Mouse (Mus musculus) urinary bladder, postnatal 10 days (tissue): ENCODE results near the gene Mrm2.
A peak's percentile ranks its signal among the peaks of the same experiment; 100 is the strongest.
"Not testable (repeated sequence)": the region's sequence is repeated elsewhere in the genome, so short reads cannot be mapped to it uniquely, and the experiment has no call there.

ENCODE experiments used
- DNase-seq: peaks from one replicate; pipeline ENCODE4 v3.0.0; 2022; ENCODE audit warnings: low spot score

The Mrm2 gene

DNA sequence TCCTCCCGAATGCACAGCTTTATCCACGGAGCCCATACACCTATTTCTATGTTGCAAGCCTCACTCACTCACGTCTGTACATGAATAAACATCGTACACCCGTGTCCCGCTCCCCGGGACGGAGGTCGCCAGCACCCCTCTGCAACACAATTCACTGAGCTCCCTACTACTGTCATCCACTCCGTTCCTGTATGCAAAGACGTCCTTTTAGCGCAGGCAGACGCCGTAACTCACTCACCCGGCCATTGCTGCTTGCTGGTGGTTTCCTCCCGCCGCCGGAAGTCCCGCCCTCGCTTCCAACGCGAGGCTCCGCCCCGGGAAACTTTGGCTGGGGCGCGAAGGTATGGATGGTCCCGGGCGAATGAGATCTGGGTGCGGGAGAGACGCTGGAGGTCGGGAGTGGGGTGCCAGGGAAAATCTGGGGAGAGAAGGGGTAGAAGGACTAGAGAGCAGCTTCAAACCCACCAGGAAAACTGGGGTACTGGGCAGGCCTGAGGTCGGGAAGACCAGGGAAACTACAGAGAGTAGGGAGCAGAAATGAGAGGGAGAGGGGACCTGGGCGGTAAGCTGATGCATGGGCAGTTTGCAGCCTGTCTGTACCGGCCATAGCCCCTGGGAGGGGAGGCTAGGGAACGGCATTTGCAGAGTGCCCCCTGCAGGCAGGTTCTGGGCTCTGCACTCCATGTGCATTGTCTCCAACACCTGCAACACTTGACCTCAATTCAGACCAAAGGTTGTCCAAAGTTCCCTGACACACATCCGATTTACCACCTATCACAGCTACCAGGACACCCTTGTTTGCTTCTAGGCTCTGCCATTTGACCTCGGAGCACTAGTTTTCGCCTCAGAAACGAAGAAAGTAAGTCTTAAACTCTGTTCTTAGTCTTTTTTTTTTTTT, at the start of gene Mrm2:
Gene Mrm2, minus strand, starts transcription at position 284 of the 898 bp plus-strand sequence.
- DNase-seq: peak; percentile 31

DNA sequence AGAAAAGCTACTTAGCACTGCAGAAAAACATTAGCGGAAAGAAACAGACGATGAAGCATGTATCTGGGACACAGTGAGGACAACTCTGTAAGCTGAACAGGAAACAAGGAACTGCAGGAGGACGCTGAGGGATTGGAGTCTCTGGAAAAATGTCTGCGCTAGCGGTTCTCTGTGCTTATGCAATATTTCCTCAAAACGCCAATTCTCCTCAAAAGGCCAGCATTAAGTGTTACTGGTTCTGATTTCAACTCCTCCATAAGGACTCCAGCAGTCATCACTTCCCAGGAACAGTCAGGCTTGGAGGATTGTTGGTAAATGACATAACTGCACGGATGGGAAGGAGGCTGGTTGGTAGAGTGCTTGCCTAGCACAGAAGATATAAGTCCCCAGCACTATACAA, 49.5 kb upstream of the Mrm2 start:
- no peak for DNase-seq

DNA sequence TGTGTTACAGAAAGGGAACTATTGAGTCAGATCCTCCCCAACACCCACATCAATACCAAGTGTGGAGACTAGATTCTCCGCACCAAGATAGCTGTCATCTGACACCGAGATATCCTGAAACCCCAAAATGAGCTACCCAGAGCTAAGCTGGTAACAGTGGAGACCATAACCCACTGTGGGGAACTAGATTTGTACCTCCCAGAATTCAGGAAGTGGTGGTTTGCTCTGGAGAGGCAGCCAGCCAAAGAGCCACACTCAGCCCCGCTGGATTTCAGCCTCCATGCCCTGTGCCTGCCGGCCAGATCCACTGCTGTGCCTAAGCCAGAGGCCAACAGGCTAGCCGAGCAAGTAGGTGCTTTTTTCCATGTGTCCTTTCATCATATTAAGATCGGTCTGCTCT, 47.6 kb upstream of the Mrm2 start:
- DNase-seq: no peak

DNA sequence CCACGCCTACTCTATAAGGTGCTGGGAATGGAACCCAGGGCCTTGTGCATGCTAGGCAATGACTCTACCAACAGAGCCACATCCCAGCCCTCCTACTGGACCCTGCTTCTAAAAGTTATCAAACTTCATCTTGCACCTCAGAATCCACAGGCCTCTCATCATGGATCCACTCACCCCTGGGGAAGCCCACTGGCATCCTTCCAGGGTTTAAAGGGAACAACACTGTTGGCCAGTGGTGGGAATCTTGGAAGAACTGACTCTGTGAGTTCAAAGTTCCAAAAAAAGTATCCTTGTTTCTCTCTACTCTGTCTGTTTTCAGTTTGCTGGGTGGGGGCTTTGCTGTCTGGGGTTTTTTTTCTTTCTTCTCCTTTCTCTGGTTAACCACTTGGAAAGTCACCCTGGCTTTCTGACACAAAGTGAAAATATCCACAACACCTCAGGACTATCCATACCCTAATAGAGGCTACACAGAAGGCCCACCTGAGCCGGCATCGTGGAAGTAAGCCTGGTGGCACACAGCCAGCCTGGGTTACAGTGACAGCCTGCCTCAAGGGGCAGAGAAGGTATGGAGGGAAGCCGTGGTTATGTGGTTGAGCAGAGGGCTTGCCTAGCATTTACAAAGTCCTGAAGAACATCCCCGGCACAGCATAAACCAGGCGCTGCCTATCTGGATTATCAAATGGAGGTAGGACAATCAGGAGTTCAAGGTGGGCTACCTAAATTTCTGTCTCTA, 46.6 kb upstream of the Mrm2 start:
- DNase-seq: no peak

DNA sequence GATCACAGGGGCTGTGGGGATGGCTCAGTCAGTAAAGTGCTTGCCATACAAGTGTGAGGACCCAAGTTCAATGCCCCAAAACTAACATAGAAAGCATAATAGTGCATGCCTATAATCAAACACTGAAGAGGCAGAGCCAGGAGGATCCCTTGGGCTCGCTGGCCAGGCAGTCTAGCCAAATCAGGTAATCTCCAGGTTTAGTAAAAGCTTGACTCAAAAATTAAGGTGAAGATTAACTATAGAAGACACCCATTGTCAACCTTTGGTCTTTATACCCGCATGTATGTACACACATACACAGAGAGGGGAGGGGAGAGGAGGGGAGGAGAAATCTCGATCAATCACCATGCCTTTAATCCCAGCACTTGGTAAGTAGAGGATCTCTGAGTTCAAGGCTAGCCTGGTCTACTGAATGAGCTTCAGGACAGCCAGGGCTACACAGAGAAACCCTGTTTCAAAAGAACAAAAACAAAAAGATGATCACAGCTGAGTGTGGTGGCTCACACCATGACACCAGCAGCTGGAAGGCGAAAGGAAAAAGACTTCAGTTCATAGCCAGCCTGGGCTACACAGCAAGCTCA, 43.6 kb upstream of the Mrm2 start:
- no peak for DNase-seq

DNA sequence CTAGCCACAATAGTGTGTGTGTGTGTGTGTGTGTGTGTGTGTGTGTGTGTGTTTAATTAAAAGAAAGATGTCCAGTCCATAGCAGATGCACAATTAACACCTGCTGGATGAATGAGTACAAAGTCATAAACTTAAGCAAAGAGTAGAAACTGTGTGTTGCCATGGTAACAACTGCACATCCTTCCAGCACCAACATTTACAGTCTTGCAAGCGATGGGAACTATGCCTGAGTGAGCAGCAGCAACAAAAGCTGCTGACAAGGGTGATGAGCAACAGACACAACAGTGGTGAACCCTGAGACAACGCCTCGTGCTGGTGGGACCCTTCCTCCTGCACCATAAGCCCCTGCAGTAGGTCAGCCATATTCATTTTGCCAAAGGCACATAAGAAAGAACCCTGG, 42.5 kb upstream of the Mrm2 start:
- no peak for DNase-seq

DNA sequence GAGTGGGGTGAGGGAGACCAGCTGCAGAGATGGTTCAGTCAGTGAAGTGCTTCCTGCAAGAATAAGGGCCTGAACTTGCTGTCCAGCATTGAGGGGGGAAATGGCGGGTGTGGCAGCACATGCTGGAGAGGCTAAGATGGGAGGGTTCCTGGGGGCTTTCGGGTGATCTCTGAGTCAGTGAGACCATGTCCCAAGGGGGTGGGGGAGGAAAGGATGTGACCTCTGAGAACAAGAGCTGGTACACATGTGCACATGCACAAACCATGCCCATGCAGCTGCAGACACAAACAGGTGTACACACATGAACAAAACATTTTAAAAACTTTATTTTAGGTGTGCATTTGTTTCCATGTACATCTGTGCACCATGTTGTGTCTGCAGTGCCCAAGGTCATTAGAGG, 42.0 kb upstream of the Mrm2 start:
- DNase-seq: no peak

DNA sequence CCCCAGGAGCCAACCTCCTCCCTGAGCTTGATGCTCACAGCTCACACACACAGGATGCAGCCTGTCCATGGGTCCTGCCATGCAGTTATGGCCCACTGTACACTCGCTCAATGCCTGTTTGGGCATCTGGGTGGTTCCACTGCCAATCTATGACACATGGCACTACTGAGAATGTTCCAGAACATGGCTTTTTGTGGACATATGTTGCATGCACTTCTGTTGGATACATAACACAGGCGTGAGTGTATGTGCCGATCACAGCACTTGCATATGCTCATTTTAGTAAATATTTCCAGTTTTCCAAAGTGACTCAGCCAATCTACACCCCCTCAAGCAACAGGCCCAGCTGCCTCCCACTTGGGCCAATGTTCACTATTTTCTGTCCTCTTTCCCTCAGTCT, 40.0 kb upstream of the Mrm2 start:
- DNase-seq: no peak

DNA sequence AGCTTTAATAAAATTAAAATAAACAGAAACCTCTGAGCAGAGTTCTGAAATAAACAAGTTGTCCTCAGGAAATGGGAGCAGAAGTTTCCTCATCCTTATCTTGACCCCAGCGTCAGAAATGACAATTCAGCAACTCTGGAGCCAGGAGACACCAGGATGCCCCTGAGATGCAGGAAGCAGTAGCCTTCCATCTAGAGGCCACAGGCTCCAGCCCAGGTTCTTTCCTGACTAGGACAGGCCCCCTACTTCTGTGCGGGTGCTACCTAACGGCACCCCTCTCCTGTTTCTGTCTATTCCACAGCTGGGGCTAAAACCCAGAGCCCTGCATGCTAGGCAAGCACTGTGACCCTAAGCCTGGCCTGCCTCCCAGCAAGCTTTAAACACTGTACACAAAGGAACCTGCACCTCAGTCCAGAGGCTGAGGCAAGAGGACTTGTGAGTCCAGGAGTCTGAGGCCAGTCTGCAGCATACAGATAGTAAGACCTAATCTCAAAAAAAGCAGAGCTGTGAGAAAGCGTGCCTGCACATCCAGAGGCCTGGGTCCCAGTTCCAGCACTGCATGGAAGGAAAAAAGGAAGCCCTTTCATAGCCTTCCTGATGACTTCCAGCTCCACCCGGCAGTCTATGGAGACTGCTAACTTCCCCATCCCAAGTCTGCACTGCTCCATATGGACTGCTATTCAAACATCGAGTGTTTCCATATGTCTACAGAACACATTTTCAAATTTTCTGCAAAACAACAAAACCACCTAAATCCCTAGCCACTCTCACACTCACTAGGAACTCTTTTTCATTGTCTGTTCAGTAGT, 39.0 kb upstream of the Mrm2 start:
- DNase-seq: no peak

DNA sequence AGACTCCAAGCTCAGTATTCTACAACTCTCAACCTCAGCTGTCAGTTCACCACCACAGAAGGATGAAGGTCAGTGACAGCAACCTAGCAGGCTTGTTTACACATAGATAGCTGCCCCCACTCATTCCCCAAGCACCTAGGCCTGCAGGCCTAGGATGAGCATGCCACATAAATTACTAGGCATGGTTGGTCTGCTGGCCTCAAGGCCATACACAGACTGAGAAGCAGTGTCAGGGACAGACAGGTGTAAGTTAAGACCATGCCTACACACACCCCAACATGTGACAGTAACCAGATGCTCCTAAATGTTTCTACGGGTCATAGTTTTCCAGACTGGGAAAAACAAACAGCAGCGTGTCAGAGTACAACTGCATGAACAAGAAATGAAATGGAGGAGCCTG, 37.8 kb upstream of the Mrm2 start:
- no peak for DNase-seq

DNA sequence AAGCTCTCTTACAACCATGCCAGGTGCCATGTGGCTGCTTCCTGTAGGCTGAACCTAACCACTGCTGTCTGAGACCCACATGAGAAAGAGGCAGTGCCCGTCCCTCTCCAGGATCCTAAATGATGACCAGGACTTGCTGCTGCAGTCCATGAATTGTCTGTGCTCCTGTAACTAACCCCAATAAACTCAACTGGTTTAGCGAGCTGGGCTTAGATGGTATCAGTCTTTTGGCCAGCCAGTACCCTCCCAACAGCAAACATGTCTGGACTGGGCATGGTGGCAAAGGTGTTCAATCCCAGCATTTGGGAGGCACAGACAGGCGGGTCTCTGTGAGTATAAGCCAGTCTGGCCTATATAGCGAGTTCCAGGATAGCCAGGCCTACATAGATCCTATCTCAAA, 37.2 kb upstream of the Mrm2 start:
- DNase-seq: no peak

DNA sequence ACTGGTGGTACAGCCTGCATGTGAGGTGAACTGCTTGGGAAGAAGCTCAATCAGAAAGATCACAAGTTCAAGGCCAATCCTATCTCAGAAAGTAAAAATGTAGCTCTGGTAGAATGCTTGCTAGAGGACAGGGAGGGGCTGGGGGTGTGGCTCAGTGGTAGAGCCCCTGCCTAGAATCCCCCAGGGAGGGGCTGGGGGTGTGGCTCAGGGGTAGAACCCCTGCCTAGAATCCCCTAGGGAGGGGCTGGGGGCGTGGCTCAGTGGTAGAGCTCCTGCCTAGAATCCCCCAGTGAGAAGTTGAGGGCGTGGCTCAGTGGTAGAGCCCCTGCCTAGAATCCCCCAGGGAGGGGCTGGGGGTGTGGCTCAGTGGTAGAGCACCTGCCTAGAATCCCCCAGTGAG, 36.4 kb upstream of the Mrm2 start:
- DNase-seq: not testable (repeated sequence)

DNA sequence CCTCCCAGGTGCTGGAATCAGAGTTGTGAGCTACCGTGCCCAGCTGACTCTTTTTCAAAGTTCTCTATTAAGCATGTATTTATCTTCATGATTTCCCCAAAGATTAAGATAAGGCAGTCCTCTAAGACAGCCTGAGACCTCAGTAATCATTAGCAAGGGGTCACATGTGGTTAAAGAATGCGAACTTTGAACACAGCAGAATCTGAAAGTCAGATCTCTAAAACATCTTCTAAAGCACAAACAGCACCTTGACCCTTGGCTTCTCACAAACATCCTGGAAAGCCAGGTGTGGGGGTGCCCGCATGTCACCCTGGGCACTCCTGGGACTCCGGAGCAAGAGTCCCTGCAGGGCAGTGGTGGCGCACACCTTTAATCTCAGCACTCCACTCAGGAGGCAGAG, 32.7 kb upstream of the Mrm2 start:
- no peak for DNase-seq

DNA sequence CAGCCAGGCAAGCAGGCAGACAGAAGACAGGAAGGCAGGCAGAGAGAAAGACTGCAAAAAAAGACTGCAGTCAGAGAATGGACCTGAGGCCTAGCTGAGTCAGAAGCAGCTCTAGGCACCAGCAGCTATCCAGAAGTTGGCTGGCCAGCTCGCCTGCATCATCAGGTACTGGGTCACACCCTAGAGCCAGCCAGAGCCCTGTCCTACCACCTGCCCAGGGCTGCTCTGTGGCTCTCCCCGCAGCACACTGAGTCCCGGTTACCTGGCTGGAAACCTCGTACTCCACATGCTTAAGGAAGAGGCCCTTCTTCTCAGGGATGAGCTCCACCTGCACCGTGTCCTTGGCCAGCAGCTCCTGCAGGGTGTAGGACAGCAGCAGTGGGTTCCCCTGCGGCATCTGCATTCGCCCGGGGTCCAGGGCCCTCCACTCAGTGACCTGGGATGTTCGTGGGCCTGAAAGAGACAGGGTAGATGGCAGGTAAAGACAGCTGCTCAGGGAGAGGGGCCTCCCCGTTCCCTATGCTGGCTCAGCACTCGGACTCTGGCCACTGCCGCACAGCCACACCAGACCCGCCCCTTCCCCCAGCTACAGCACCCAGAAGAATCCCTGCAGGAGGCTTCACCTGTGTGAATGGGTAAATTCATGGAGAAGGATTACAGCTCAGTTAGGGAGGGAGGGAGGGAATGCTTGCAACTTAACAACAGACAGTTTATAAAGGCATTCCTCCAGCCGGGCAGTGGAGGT, 28.4 kb upstream of the Mrm2 start:
- DNase-seq: no peak

DNA sequence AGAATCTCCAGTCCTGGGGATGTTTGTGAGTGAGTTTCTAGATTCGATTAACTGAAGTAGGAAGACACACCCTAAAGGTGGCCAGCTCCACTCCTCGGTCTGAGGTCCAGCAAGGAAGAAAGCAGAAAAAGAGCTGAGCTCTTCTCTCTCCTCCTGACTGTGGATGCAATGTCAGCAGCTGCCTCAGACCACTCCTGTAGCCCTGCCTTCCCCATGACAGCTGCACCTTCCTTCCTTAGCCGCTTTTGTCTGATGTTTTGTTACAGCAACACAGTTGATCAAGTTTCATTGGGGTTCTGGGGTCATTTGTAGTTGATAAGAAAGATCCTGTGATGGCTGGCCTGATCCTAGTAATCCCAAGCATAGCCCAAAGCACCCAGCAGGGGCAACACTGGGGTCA, 25.8 kb upstream of the Mrm2 start:
- no peak for DNase-seq

DNA sequence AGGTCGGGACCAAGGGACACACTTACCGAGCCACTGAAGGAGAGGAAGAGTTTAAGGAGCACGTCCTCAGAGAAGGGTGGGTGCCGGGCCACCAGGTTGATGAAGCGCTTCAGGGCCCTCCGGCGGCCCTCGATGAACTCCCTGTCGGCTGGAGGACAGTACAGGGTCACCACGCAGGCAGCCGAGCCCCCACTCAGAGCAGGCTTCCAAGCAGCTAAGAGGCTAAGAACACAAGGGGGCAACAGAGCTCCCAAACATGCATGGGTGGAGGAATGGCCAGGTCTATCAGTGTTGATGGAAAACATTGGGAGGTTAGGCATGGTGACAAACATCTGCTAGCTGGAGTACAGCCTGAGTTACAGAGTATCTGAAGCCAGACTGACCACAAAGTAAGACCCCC, 24.2 kb upstream of the Mrm2 start:
- DNase-seq: no peak

DNA sequence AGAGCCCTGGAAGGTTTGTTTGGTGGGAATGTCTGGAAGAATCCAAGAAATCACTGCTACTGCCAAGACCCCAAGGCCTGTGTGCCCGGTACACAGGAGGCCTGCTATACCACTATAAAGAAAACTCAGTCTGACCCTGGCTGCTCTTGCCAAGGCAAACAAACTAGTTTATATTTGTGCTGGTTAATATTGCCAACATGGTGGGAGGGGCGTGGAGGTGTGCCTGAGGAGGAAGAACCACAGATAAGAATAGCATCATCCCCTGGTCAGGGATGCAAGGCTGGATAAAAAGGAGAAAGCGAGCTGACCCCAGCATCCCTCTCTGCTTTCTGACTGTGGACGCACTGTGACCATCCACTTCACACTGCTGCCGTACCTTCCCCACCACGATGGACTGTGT, 20.7 kb upstream of the Mrm2 start:
- DNase-seq: no peak

DNA sequence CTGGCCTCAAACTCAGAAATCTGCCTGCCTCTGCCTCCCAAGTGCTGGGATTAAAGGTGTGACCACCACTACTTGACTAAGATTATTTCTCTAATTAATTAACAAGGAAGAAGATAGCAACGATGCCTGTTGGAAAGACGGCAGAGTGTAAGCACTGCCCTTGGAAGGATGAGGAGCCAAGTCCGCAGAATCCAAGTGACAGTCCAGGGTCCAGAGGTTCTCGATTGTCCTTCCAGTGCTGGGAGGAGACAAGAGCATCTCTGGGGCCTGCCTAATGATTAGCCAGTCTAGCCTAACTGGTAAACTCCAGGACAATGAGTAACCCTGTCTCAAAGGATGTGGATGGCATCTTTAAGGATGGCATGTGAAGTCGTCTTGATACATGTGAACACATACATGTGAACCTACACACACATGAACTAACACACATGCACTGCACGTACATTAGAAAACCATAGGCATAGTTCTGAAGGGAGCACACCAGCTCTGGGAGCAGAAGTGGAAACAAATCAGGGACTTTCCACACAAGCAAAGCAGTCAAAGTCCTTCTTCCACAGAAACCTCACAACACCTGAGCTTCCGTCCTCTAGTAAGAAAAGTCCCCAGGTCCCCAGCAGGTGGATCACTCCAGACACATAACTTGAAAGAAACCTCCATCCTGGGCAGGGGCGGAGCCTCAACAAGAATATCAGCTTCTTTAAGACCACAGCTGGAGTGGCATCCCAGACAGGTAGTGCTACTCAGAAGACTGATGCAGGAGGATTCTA, 19.2 kb upstream of the Mrm2 start:
- DNase-seq: no peak

DNA sequence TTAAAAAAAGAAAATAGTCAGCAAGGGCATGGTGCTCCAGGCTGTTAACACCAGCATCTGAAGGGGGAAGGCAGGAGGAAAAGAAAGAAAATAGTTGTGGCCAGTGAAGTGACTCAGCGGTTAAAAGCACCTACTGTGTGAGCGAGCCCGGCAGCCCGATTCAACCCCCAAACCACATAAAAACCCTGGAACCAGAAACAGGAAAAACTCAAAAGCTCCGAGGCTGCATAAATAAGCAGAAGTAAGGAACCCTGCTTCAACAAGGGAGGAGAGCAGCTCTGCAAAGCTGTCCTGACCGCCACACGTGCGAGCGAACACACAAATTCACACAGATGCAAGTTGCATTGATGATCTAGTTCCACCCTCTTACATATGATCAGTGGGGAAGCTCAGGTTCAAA, 18.2 kb upstream of the Mrm2 start:
- DNase-seq: no peak

DNA sequence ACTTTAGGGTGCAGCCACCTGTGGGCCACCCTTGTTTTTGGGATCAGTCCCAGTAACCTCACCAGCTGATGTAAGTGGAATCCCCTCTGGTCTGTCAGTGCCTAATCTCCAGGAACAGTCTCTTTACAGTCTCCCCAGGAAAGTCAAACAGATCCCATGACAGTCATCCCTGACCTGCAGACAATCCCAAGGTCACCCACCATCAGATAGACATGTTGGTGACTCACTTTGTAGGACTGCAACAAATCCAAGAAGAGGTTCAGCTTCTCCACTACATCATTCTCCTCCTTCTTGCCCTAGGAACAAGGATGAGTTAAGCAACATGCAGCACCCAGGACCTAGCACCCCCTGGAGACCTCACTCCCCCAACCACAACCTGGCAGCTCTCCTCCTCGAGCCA, 14.4 kb upstream of the Mrm2 start:
- DNase-seq: no peak

DNA sequence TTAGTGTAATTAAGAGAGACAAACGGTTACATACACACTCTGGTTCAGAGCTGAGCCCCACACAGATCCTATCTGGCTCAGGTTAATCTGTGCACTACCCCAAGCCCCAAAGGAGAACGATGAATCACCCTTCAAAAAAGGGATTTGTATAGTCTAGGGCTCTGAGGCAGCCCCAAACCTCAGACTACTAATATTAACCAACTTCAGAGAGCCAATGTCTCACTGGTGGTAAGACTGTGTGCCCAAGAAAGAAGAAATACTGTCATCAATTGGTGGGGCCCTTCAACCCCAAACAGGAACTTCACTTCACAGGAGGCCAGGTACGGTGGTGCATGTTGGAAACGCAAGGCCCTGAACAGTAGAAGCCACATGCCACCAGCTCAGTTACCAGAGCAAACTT, 13.5 kb upstream of the Mrm2 start:
- no peak for DNase-seq
